Mouse (Mus musculus): ENCODE measurements around the gene Olfr1302. TPM values are rescaled to one million over a fixed set of nuclear protein-coding genes. Genes with fewer than 3 reads are reported as not detected.

Gene Olfr1302
- polyA plus RNA-seq (2015; fragmentation: Nextera tagmentation; extraction: Ambion mirVana), result not detected in 2 replicates

GRCm38 (mm10) chr2:111777129-111777528, at the start of gene Olfr1302:
Gene Olfr1302 (plus strand): TSS chr2:111777429.
- Histone ChIP-seq H3K4me2 (replicated peaks; ENCODE audit: low read depth) (no peak within 1 kb of the TSS), H3K4me1 (replicated peaks; ENCODE audit: control insufficient read depth, insufficient read depth) (no peaks in the 10 kb centered on the region), H3K27me3 (ENCODE audit: control insufficient read depth, insufficient read depth, low read length) (no peaks in the 10 kb centered on the region), H3K4me3 (ENCODE audit: low read depth, low read length) (no peak within 1 kb of the TSS), H3K27ac (replicated peaks) (no peak within 1 kb of the TSS), H3K9me3 (ENCODE audit: control insufficient read depth, low read length) (no peaks in the 10 kb centered on the region), H3K36me3 (ENCODE audit: control insufficient read depth, insufficient read depth, low read length) (no peaks in the 10 kb centered on the region), H3K9ac (ENCODE audit: low read length) (no peak within 1 kb of the TSS)
- DNase-seq (ENCODE audit: low spot score) (no peak), ATAC-seq (ENCODE audit: low FRiP score, low TSS enrichment) (no peak)
- no peak for TF ChIP-seq EP300 (optimal IDR thresholded peaks at IDR 0.05)
- TF ChIP-seq CTCF (IDR thresholded peaks at IDR 0.05; ENCODE audit: low read depth), result no peak
- WGBS, result 68% methylated on average over 2 of the region's 2 CpGs

GRCm38 (mm10) chr2:111750706-111751105, 26.5 kb upstream of the Olfr1302 start, which contains the start of gene Olfr1301:
Gene Olfr1301 (plus strand): TSS chr2:111751006.
- Histone ChIP-seq H3K4me3 (ENCODE audit: low read depth, low read length) (no peak within 1 kb of the TSS), H3K9ac (ENCODE audit: low read length) (no peak within 1 kb of the TSS), H3K27ac (replicated peaks) (no peak within 1 kb of the TSS), H3K27me3 (ENCODE audit: control insufficient read depth, insufficient read depth, low read length) (no peaks in the 10 kb centered on the region), H3K36me3 (ENCODE audit: control insufficient read depth, insufficient read depth, low read length) (no peaks in the 10 kb centered on the region), H3K9me3 (ENCODE audit: control insufficient read depth, low read length) (no peaks in the 10 kb centered on the region), H3K4me2 (replicated peaks; ENCODE audit: low read depth) (no peak within 1 kb of the TSS), H3K4me1 (replicated peaks; ENCODE audit: control insufficient read depth, insufficient read depth) (no peaks in the 10 kb centered on the region)
- no peak for DNase-seq (ENCODE audit: low spot score)
- no peak for ATAC-seq (ENCODE audit: low FRiP score, low TSS enrichment)
- TF ChIP-seq CTCF (IDR thresholded peaks at IDR 0.05; ENCODE audit: low read depth) (no peak), EP300 (optimal IDR thresholded peaks at IDR 0.05) (no peak)
- 85% methylated on average over 3 of the region's 3 CpGs for WGBS

GRCm38 (mm10) chr2:111812936-111813335, 35.7 kb downstream of the Olfr1302 start:
- H3K27me3 ChIP-seq (ENCODE audit: control insufficient read depth, insufficient read depth, low read length), result no peaks in the 10 kb centered on the region
- no peak for TF ChIP-seq CTCF (IDR thresholded peaks at IDR 0.05; ENCODE audit: low read depth)
- no peak for ATAC-seq (ENCODE audit: low FRiP score, low TSS enrichment)

GRCm38 (mm10) chr2:111820240-111820639, 43.0 kb downstream of the Olfr1302 start, which contains the start of gene Olfr1303:
Gene Olfr1303 (minus strand): TSS chr2:111820340.
- Histone ChIP-seq H3K4me1 (replicated peaks; ENCODE audit: control insufficient read depth, insufficient read depth) (no peaks in the 10 kb centered on the region), H3K4me3 (ENCODE audit: low read depth, low read length) (no peak within 1 kb of the TSS), H3K27me3 (ENCODE audit: control insufficient read depth, insufficient read depth, low read length) (no peaks in the 10 kb centered on the region), H3K4me2 (replicated peaks; ENCODE audit: low read depth) (no peak within 1 kb of the TSS), H3K9me3 (ENCODE audit: control insufficient read depth, low read length) (no peaks in the 10 kb centered on the region), H3K27ac (replicated peaks) (no peak within 1 kb of the TSS), H3K36me3 (ENCODE audit: control insufficient read depth, insufficient read depth, low read length) (no peaks in the 10 kb centered on the region), H3K9ac (ENCODE audit: low read length) (no peak within 1 kb of the TSS)
- 79% methylated on average over 2 of the region's 2 CpGs for WGBS
- ATAC-seq (ENCODE audit: low FRiP score, low TSS enrichment), result no peak
- no peak for DNase-seq (ENCODE audit: low spot score)
- TF ChIP-seq EP300 (optimal IDR thresholded peaks at IDR 0.05), result no peak
- TF ChIP-seq CTCF (IDR thresholded peaks at IDR 0.05; ENCODE audit: low read depth), result no peak

More at GRCm38 (mm10) chr2:111812936-111813335, 35.7 kb downstream of the Olfr1302 start:
- no peak for DNase-seq (ENCODE audit: low spot score)
- H3K4me3 ChIP-seq (ENCODE audit: low read depth, low read length), result no peak overlapping the region
- H3K9me3 ChIP-seq (ENCODE audit: control insufficient read depth, low read length), result no peaks in the 10 kb centered on the region
- no peaks in the 10 kb centered on the region for H3K36me3 ChIP-seq (ENCODE audit: control insufficient read depth, insufficient read depth, low read length)
- no peak overlapping the region for H3K9ac ChIP-seq (ENCODE audit: low read length)
- H3K27ac ChIP-seq (replicated peaks), result no peak overlapping the region
- no peaks in the 10 kb centered on the region for H3K4me1 ChIP-seq (replicated peaks; ENCODE audit: control insufficient read depth, insufficient read depth)
- H3K4me2 ChIP-seq (replicated peaks; ENCODE audit: low read depth), result no peak overlapping the region

Other genes with a start within 250 kb of the Olfr1302 start
- gene Olfr1294, start 237.1 kb upstream of the Olfr1302 start, polyA plus RNA-seq (2015; fragmentation: Nextera tagmentation; extraction: Ambion mirVana), result not detected in 2 replicates
- not detected in 2 replicates for gene Olfr1295, start 207.7 kb upstream of the Olfr1302 start, polyA plus RNA-seq (2015; fragmentation: Nextera tagmentation; extraction: Ambion mirVana)
- gene Olfr1297, start 150.9 kb upstream of the Olfr1302 start, polyA plus RNA-seq (2015; fragmentation: Nextera tagmentation; extraction: Ambion mirVana), result not detected in 2 replicates
- gene Olfr1298, start 128.2 kb upstream of the Olfr1302 start, polyA plus RNA-seq (2015; fragmentation: Nextera tagmentation; extraction: Ambion mirVana), result not detected in 2 replicates
- gene Olfr1299, start 116.0 kb upstream of the Olfr1302 start, polyA plus RNA-seq (2015; fragmentation: Nextera tagmentation; extraction: Ambion mirVana), result not detected in 2 replicates
- not detected in 2 replicates for gene Olfr1301, start 26.4 kb upstream of the Olfr1302 start, polyA plus RNA-seq (2015; fragmentation: Nextera tagmentation; extraction: Ambion mirVana)
- gene Olfr1303, start 42.9 kb downstream of the Olfr1302 start, polyA plus RNA-seq (2015; fragmentation: Nextera tagmentation; extraction: Ambion mirVana), result not detected in 2 replicates
- gene Olfr1305, start 99.7 kb downstream of the Olfr1302 start, polyA plus RNA-seq (2015; fragmentation: Nextera tagmentation; extraction: Ambion mirVana), result not detected in 2 replicates
- gene Olfr1306, start 138.8 kb downstream of the Olfr1302 start, polyA plus RNA-seq (2015; fragmentation: Nextera tagmentation; extraction: Ambion mirVana), result not detected in 2 replicates
- 0.04 TPM in 1 of 2 replicates, not detected in the other for gene Olfr1307, start 172.0 kb downstream of the Olfr1302 start, polyA plus RNA-seq (2015; fragmentation: Nextera tagmentation; extraction: Ambion mirVana)
- not detected in 2 replicates for gene Olfr1308, start 187.5 kb downstream of the Olfr1302 start, polyA plus RNA-seq (2015; fragmentation: Nextera tagmentation; extraction: Ambion mirVana)
- not detected in 2 replicates for gene Olfr1309, start 212.9 kb downstream of the Olfr1302 start, polyA plus RNA-seq (2015; fragmentation: Nextera tagmentation; extraction: Ambion mirVana)
- gene Olfr1310, start 235.3 kb downstream of the Olfr1302 start, polyA plus RNA-seq (2015; fragmentation: Nextera tagmentation; extraction: Ambion mirVana), result not detected in 2 replicates
- not detected in 2 replicates for gene Olfr1311, start 247.0 kb downstream of the Olfr1302 start, polyA plus RNA-seq (2015; fragmentation: Nextera tagmentation; extraction: Ambion mirVana)